Mouse (Mus musculus) MEL (cell line): ENCODE measurements around the gene Luzp2.

ENCODE experiments used
- BHLHE40 ChIP-seq: IDR thresholded peaks from 2 replicates; pipeline ENCODE4 v1.6.1; 2012; ENCODE audit warnings: low read depth, mild to moderate bottlenecking, inconsistent platforms, low read length, improper control_type of control experiment, borderline replicate concordance
- ELF1 ChIP-seq: IDR thresholded peaks from 2 replicates; pipeline ENCODE4 v1.6.1; 2014; ENCODE audit warnings: low read depth, mild to moderate bottlenecking, inconsistent platforms, low read length, improper control_type of control experiment, moderate library complexity
- HCFC1 ChIP-seq: IDR thresholded peaks from 2 replicates; pipeline ENCODE4 v1.6.1; 2012; ENCODE audit warnings: low read depth, mild to moderate bottlenecking, inconsistent platforms, low read length, improper control_type of control experiment, moderate library complexity
- MYB ChIP-seq: IDR thresholded peaks from 2 replicates; pipeline ENCODE4 v1.6.1; 2011; ENCODE audit warnings: mild to moderate bottlenecking, low read depth, low read length, improper control_type of control experiment
- RAD21 ChIP-seq: IDR thresholded peaks from 2 replicates; pipeline ENCODE4 v1.6.1; 2011; ENCODE audit warnings: mild to moderate bottlenecking, low read depth, low read length, improper control_type of control experiment
- TAL1 ChIP-seq: IDR thresholded peaks from 2 replicates; pipeline ENCODE4 v1.6.1; 2012; ENCODE audit warnings: mild to moderate bottlenecking, inconsistent platforms, low read length, moderate library complexity, mixed read lengths
- TCF12 ChIP-seq: IDR thresholded peaks from 2 replicates; pipeline ENCODE4 v1.6.1; 2014; ENCODE audit warnings: low read depth, mild to moderate bottlenecking, inconsistent platforms, low read length, improper control_type of control experiment, moderate library complexity
- USF2 ChIP-seq, 2 experiments: IDR thresholded peaks; 2 replicates each; pipeline ENCODE4 v1.6.1; 2011 to 2012; ENCODE audit warnings: improper control_type of control experiment in 2 of 2, low read length in 2 of 2, borderline replicate concordance in 1 of 2, inconsistent platforms in 1 of 2, low read depth in 1 of 2, mild to moderate bottlenecking in 1 of 2; ENCODE audit not compliant: insufficient read depth in 1 of 2

GRCm38 (mm10) chr7:54846692-54847020 is 11.4 kb downstream of the Luzp2 start:
- TF ChIP-seq MYB (no peak), ELF1 (no peak), TAL1 (no peak), BHLHE40 (no peak), USF2 (IDR thresholded peaks at IDR 0.05; ENCODE audit: borderline replicate concordance in 1 of 2, insufficient read depth in 1 of 2, low read depth in 1 of 2, low read length in 2 of 2) (no peak), RAD21 (no peak), TCF12 (no peak), HCFC1 (no peak)
